Mouse (Mus musculus) T-helper 1 cell (primary cell): ENCODE results near the gene Lamb2.

Experiments
- in situ Hi-C: fragments of 300-600 bp; cut with MboI, MseI; formaldehyde crosslinking; loops from one replicate; pipeline ENCODE4 v1.15.1; 2025; ENCODE audit warnings: high pct_unique_total_duplicates

The Lamb2 gene

GRCm38 (mm10) chr9:108461181-108461631 is 18.3 kb upstream of the Lamb2 start, which contains the start of gene Klhdc8b:
TSS of gene Klhdc8b (minus strand) at chr9:108461581.
- in situ Hi-C loops, result no loop called here

GRCm38 (mm10) chr9:108461675-108462074 is 17.9 kb upstream of the Lamb2 start:
- in situ Hi-C loops, result no loop called here

- in situ Hi-C loops, result no loop called here
Observed at GRCm38 (mm10) chr9:108462192-108462591, 17.3 kb upstream of the Lamb2 start.

- in situ Hi-C loops, result no loop called here
Observed at GRCm38 (mm10) chr9:108463713-108464112, 15.8 kb upstream of the Lamb2 start.

GRCm38 (mm10) chr9:108466219-108466618 is 13.3 kb upstream of the Lamb2 start:
- in situ Hi-C loops, result no loop called here

GRCm38 (mm10) chr9:108469430-108469829 is 10.1 kb upstream of the Lamb2 start:
- in situ Hi-C loops, result no loop called here

DNA sequence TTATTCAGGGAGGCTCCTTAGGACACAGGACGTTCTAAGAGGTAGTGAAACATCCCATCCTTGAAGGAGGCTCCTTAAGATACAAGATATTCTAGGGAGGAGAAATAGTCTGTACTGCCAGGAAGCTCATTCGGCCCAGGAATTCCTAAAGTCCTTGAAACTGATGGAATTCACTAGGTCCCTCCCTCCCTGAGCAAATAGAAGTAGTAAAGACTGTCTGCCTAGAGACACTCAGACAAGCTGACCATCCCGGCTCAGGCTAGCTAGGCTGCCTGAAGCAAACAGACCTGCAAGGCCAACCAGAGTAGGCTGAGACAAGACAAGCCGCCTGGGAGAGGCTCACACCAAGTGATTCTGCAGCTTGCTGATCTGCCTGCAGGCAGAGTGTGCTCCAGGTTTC is 9.7 kb upstream of the Lamb2 start:
- in situ Hi-C loops, result no loop called here

- in situ Hi-C loops, result no loop called here
Observed at GRCm38 (mm10) chr9:108474528-108474927, 5.0 kb upstream of the Lamb2 start.

- in situ Hi-C loops, result no loop called here
Observed at GRCm38 (mm10) chr9:108478638-108479156, 839 bp upstream of the Lamb2 start.

GRCm38 (mm10) chr9:108479241-108479640 is 295 bp upstream of the Lamb2 start:
- in situ Hi-C loops, result no loop called here

DNA sequence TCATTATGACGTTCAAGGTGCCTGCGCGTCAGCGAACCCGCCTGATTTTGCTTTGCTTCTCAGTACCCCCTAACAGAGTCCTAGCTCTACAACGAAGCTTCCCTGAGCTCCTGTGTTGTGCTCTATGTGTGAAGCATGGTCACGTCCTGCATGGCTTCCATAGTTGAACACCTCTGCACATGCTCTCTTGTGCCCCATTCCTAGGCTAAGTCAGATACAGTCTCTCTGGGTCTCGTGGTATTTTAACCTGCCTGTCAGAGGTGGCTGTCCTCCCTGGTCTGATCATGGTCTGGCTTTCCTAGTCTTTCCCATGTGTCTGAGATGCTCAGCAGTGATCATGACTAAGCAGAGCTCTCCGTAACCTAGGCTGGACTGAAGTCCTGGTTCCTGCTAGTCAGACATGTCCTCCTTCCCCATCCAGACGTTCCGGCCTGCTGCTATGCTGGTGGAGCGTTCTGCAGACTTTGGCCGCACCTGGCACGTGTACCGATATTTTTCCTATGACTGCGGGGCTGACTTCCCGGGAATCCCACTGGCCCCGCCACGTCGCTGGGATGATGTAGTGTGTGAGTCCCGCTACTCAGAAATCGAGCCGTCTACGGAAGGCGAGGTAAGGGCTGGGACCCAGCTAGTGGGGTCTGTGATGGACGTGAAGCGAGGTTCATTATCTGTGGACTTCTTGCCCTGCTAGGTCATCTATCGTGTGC is 1.4 kb downstream of the Lamb2 start:
- in situ Hi-C loops, result loop anchor here (10.0 kb wide), 1 partner anchor 434 kb away; the partner anchor contains the start of gene Tmem89

- in situ Hi-C loops, result loop anchor here (10.0 kb wide), 1 partner anchor 433 kb away; the partner anchor contains the start of gene Tmem89
Observed at GRCm38 (mm10) chr9:108481520-108482210, 2.1 kb downstream of the Lamb2 start.

DNA sequence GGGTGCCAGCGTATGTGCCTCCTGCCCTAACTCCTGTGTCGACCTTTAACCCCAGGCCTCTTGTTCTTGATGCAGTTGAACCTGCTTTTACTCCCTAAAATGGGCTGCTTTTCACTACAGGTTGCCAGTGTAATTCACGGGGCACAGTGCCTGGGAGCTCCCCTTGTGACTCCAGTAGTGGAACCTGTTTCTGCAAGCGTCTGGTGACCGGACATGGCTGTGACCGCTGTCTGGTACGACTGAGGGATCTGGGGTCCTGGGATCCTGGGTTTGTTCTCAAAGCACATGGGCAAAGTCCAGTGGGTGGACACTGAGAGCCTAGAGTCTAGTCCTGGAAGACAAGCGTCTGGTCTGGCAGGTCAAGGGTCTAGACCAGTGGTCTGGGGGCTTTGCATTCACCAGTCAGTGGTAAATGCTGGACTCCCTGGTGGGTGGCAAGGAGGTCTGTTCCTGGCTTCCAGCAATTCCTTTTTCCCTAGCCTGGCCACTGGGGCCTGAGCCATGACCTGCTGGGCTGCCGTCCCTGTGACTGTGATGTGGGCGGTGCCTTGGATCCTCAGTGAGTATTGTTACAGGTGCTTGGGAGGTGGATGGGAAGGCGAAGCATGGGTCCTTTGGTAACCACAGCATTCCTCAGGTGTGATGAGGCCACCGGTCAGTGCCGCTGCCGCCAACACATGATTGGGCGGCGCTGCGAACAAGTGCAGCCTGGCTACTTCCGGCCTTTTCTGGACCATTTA is 3.7 kb downstream of the Lamb2 start:
- in situ Hi-C loops, result loop anchor here (10.0 kb wide), 1 partner anchor 432 kb away; the partner anchor contains the start of gene Tmem89

DNA sequence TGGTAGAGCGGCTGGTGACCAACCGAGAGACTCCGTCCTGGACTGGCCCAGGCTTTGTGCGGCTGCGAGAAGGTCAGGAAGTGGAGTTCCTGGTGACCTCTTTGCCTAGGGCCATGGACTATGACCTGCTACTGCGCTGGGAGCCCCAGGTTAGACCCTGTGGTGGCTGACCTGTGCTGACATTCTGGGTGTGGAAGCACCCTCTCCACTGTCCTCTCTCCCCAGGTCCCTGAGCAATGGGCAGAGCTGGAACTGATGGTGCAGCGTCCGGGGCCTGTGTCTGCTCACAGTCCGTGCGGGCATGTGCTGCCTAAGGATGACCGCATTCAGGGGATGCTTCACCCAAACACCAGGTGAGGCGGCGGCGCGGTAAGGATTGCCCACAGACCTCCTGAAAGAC is 4.5 kb downstream of the Lamb2 start:
- in situ Hi-C loops, result loop anchor here (10.0 kb wide), 1 partner anchor 431 kb away; the partner anchor contains the start of gene Tmem89

- in situ Hi-C loops, result loop anchor here (10.0 kb wide), 1 partner anchor 429 kb away; the partner anchor contains the start of gene Tmem89
Observed at GRCm38 (mm10) chr9:108485301-108485875, 5.9 kb downstream of the Lamb2 start.

DNA sequence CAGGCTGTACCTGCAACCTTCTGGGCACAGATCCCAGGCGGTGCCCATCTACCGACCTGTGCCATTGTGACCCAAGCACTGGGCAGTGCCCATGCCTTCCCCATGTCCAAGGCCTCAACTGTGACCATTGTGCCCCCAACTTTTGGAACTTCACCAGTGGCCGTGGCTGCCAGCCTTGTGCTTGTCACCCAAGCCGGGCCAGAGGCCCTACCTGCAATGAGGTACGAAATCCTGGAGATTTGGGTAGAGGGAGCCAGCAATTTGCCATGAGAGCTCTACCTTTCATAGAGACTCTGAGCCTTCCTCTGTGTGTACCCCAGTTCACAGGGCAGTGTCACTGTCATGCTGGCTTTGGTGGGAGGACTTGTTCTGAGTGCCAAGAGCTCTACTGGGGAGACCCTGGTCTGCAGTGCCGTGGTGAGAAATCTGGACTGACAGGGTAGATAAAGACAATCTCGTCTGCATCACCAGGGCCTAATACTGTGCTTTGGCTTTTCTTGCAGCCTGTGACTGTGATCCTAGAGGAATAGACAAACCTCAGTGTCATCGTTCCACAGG is 7.5 kb downstream of the Lamb2 start:
- in situ Hi-C loops, result loop anchor here (10.0 kb wide), 1 partner anchor 428 kb away; the partner anchor contains the start of gene Tmem89

DNA sequence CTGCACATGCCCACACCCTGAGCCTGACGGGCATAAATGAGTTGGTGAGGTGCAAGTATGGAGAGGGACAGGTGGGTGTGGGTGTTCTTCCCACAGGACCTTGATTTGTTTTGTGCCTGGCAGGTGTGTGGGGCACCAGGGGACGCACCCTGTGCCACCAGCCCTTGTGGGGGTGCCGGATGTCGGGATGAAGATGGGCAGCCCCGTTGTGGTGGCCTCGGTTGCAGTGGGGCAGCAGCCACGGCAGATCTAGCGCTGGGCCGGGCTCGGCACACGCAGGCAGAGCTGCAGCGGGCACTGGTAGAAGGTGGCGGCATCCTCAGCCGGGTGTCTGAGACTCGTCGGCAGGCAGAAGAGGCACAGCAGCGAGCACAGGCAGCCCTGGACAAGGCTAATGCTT is 8.9 kb downstream of the Lamb2 start:
- in situ Hi-C loops, result loop anchor here (10.0 kb wide), 1 partner anchor 426 kb away; the partner anchor contains the start of gene Tmem89

- in situ Hi-C loops, result loop anchor here (10.0 kb wide), 1 partner anchor 426 kb away; the partner anchor contains the start of gene Tmem89
Observed at GRCm38 (mm10) chr9:108489215-108489614, 9.7 kb downstream of the Lamb2 start.

GRCm38 (mm10) chr9:108489702-108490558 is 10.4 kb downstream of the Lamb2 start:
- in situ Hi-C loops, result loop anchor here (10.0 kb wide), 1 partner anchor 425 kb away; the partner anchor contains the start of gene Tmem89
